Mouse (Mus musculus) G1E (cell line): ENCODE results near the gene Gm14295. TPM values are rescaled to one million over a fixed set of nuclear protein-coding genes. Genes with fewer than 3 reads are reported as not detected.
"Not testable (repeated sequence)": the region's sequence is repeated elsewhere in the genome, so short reads cannot be mapped to it uniquely, and the experiment has no call there.

Source experiments
- ATAC-seq: 2 replicates; pipeline ENCODE4 v1.8.0; 2016; ENCODE audit warnings: mild to moderate bottlenecking; ENCODE audit not compliant: insufficient number of reproducible peaks, poor library complexity, low FRiP score, severe bottlenecking; ENCODE audit errors: extremely low read depth
- DNase-seq: peaks from one replicate; pipeline ENCODE4 v3.0.0; 2012; ENCODE audit warnings: low spot score
- H3K27me3 ChIP-seq: 2 replicates; pipeline ENCODE4 v1.6.1; 2012; ENCODE audit warnings: mild to moderate bottlenecking, low read length, inconsistent platforms; ENCODE audit not compliant: insufficient read depth
- H3K36me3 ChIP-seq: replicated peaks from 2 replicates; pipeline ENCODE3; 2012; ENCODE audit warnings: mild to moderate bottlenecking, inconsistent platforms
- H3K4me1 ChIP-seq: 2 replicates; pipeline ENCODE4 v1.6.1; 2012; ENCODE audit warnings: low read depth, low read length, inconsistent platforms, mixed read lengths; ENCODE audit not compliant: insufficient read depth
- H3K4me3 ChIP-seq: 2 replicates; pipeline ENCODE4 v1.5.1; 2012; ENCODE audit warnings: low read depth, mild to moderate bottlenecking, inconsistent platforms, low read length, moderate library complexity, mixed read lengths
- H3K9me3 ChIP-seq: replicated peaks from 2 replicates; pipeline ENCODE4 v1.6.1; 2012; ENCODE audit warnings: inconsistent platforms
- polyA plus RNA-seq: library from polyadenylated mRNA; stranded (reverse); fragments of >175 nt; gene quantifications from 2 replicates; pipeline ENCODE4 v1.2.3, GENCODE M21; 2012
- total RNA-seq, 2 experiments: library from RNA; stranded (forward) in 1 of 2; stranded (reverse) in 1 of 2; fragments of 200-1000 nt in 1 of 2; fragments of >200 nt in 1 of 2; fragmentation: Nextera tagmentation in 1 of 2; gene quantifications; 2 replicates each; pipeline ENCODE4 v1.2.3; 2014 to 2017

Gm14295 gene
- 36.6 and 39.1 TPM in 2 replicates for total RNA-seq (2014; fragmentation: Nextera tagmentation)
- 22.0 and 26.1 TPM in 2 replicates for total RNA-seq (2017)
- 0.50 and 0.76 TPM in 2 replicates for polyA plus RNA-seq

DNA sequence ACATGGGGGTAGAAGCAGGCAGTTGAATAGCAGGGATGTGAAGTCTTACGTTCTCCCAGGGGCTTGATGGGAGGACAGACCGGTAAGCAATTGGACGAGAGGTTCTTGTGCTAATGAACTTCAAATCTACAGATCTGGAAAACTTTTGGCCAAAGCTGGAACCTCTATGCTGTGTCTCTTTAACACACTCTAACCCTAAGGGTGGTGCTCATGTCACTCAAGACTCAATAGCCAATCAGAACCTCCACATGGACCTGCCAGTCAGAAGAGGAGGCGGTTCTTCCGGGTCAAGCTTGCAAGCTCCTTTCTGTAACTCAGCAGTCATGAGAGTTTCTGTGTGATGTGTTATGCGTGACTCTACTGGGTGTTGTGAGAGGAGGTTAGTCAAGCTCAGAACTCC lies at the start of gene Gm14295:
TSS of gene Gm14295 (plus strand) at position 301 of the 400 bp plus-strand sequence.
- peak within 1 kb of the TSS; percentile 70 for H3K4me3 ChIP-seq
- H3K36me3 ChIP-seq, H3K27me3 ChIP-seq, H3K9me3 ChIP-seq, DNase-seq, ATAC-seq, H3K4me1 ChIP-seq: not testable (repeated sequence)

- not testable (repeated sequence) for DNase-seq
These were observed 373 bp downstream of the Gm14295 start for GRCm38 (mm10) chr2:176798785-176799184.

GRCm38 (mm10) chr2:176830840-176831239 lies 32.4 kb downstream of the Gm14295 start, which contains the start of gene Gm14408:
Gene Gm14408, plus strand, starts transcription at chr2:176831140.
- DNase-seq, H3K4me3 ChIP-seq: not testable (repeated sequence)

More at GRCm38 (mm10) chr2:176798785-176799184, 373 bp downstream of the Gm14295 start:
- H3K4me1 ChIP-seq, H3K27me3 ChIP-seq, ATAC-seq, H3K9me3 ChIP-seq, H3K36me3 ChIP-seq: not testable (repeated sequence)
- H3K4me3 ChIP-seq = peak overlapping the region; percentile 70

More at GRCm38 (mm10) chr2:176830840-176831239, 32.4 kb downstream of the Gm14295 start, which contains the start of gene Gm14408:
- H3K9me3 ChIP-seq, H3K36me3 ChIP-seq, H3K27me3 ChIP-seq, H3K4me1 ChIP-seq, ATAC-seq: not testable (repeated sequence)

Other genes starting within 250 kb of the Gm14295 start
- gene Gm14308, start 162.3 kb upstream of the Gm14295 start, total RNA-seq (2014; fragmentation: Nextera tagmentation) = 24.2 and 32.7 TPM in 2 replicates
- 2.2 and 15.3 TPM in 2 replicates for gene Gm14308, start 162.3 kb upstream of the Gm14295 start, total RNA-seq (2017)
- gene Gm14308, start 162.3 kb upstream of the Gm14295 start, polyA plus RNA-seq = 1.5 and 2.2 TPM in 2 replicates
- gene Zfp973, start 128.1 kb upstream of the Gm14295 start, total RNA-seq (2014; fragmentation: Nextera tagmentation) = 31.9 and 40.3 TPM in 2 replicates
- 27.0 and 28.1 TPM in 2 replicates for gene Zfp973, start 128.1 kb upstream of the Gm14295 start, total RNA-seq (2017)
- gene Zfp973, start 128.1 kb upstream of the Gm14295 start, polyA plus RNA-seq = 1.3 and 1.9 TPM in 2 replicates
- gene Gm14305, start 90.3 kb upstream of the Gm14295 start, total RNA-seq (2014; fragmentation: Nextera tagmentation) = 27.8 and 42.1 TPM in 2 replicates
- gene Gm14305, start 90.3 kb upstream of the Gm14295 start, total RNA-seq (2017) = 19.8 and 20.5 TPM in 2 replicates
- 1.8 and 2.5 TPM in 2 replicates for gene Gm14305, start 90.3 kb upstream of the Gm14295 start, polyA plus RNA-seq
- gene Gm14408, start 32.5 kb downstream of the Gm14295 start, total RNA-seq (2014; fragmentation: Nextera tagmentation) = not detected in 2 replicates
- not detected in 2 replicates for gene Gm14408, start 32.5 kb downstream of the Gm14295 start, total RNA-seq (2017)
- gene Gm14408, start 32.5 kb downstream of the Gm14295 start, polyA plus RNA-seq = not detected in 2 replicates
- 26.2 and 26.5 TPM in 2 replicates for gene Gm14296, start 129.2 kb downstream of the Gm14295 start, total RNA-seq (2014; fragmentation: Nextera tagmentation)
- gene Gm14296, start 129.2 kb downstream of the Gm14295 start, total RNA-seq (2017) = 7.2 and 8.1 TPM in 2 replicates
- gene Gm14296, start 129.2 kb downstream of the Gm14295 start, polyA plus RNA-seq = 0.62 and 0.76 TPM in 2 replicates
- 27.6 and 27.7 TPM in 2 replicates for gene Gm14419, start 202.3 kb downstream of the Gm14295 start, total RNA-seq (2014; fragmentation: Nextera tagmentation)
- gene Gm14419, start 202.3 kb downstream of the Gm14295 start, total RNA-seq (2017) = 9.3 and 35.5 TPM in 2 replicates
- 0.24 and 0.64 TPM in 2 replicates for gene Gm14419, start 202.3 kb downstream of the Gm14295 start, polyA plus RNA-seq